Mouse (Mus musculus) right cerebral cortex, postnatal 4 days (tissue): Measurements from ENCODE around the gene Olfr68.
"Not testable (repeated sequence)": the region's sequence is repeated elsewhere in the genome, so short reads cannot be mapped to it uniquely, and the experiment has no call there.

Source experiments
- DNase-seq: peaks from one replicate; pipeline ENCODE4 v3.0.0-alpha.2; 2022

Olfr68 gene

GRCm38 (mm10) chr7:103762212-103762611 lies 17.3 kb downstream of the Olfr68 start:
- not testable (repeated sequence) for DNase-seq

GRCm38 (mm10) chr7:103757233-103757632 lies 22.3 kb downstream of the Olfr68 start, which contains the start of gene Olfr630:
TSS of gene Olfr630 (minus strand) at chr7:103757333.
- DNase-seq: no peak

DNA sequence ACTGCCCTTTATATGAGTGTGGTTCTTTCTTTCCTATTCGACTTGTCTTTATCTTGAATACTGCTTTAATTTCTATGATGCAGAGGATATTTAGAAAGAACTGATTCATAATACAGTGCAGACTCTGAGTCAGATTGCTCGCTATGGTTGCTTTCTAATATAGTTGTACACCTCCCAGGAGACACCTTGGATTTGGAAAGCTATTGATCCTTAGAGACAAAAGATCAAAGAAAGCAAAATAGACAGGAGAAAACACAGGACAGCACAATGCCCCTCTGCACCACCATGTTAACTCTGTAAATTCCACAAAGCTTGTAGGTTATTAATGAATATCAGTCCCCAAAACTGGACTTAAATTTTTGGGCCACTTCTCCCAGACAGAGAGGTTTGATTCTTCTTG lies 34.7 kb downstream of the Olfr68 start, which contains the start of gene Olfr629:
Gene Olfr629 (minus strand): TSS at position 101 of the 400 bp plus-strand sequence.
- no peak for DNase-seq

DNA sequence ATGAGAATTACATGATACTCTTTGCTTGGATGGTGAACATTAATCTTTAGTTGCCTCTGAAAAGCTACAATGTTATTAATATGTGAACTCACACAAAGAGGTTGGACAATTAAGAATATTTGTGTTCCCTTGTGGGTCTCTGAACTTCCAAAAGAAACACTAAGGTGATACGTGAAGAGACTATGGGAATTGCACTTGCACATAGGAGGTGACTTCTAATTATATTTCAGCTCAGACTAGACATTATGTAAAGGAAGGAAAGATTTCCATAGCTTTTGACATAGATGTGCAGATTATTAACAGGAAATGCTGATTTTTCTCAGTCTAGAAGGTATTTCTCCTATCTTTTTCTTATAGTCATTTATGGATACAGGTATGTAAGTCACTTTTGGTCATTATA lies 49.4 kb downstream of the Olfr68 start, which contains the start of gene Olfr628:
Gene Olfr628 (plus strand): TSS at position 301 of the 400 bp plus-strand sequence.
- no peak for DNase-seq
